Mouse (Mus musculus): Measurements from ENCODE around the gene Hoxc5.

GRCm38 (mm10) chr15:102976171-102976570 lies 8.9 kb downstream of the Hoxc5 start, which contains the start of gene Hoxc9:
- no peak for TF ChIP-seq CTCF (IDR thresholded peaks at IDR 0.05; ENCODE audit: control insufficient read depth, insufficient read depth, insufficient replicate concordance, low read depth, low read length)
- TF ChIP-seq POLR2A (IDR thresholded peaks at IDR 0.05; ENCODE audit: control insufficient read depth, low read depth, low read length) = no peak

Measured in testis, adult 2 months (tissue).